Mouse (Mus musculus) layer of hippocampus, postnatal 36 days (tissue): ENCODE data around the gene Eps8l2. TPM values are rescaled to one million over a fixed set of nuclear protein-coding genes. Genes with fewer than 3 reads are reported as not detected.

Experiments
- DNase-seq, 2 experiments: peaks; one replicate each; pipeline ENCODE4 v3.0.0; 2022
- total RNA-seq, 2 experiments: library from RNA; stranded (reverse); gene quantifications; 2 replicates each; pipeline ENCODE4 v1.2.3; 2021

The Eps8l2 gene
- total RNA-seq, 2 experiments from 2014 or later, result 4.6 to 5.8 TPM

DNA sequence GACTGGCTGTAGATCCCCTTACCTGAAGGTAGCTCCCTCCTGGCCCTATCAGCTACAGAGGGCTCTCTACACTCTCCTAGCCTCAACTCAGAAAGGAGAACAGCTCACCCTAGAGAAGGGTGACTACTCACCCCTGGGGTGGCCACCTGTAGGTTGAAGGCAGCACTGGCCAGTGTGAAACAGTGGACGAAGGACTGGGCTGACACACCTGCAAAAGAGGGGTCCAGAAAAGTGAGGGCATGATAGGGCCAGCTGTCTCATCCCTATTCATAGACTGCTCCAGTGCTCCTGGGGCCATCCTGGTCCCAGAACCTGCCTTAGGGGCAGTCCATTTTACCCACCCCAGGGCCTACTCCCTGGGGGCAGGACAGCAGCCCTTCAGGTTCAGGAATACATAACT is 73.0 kb downstream of the Eps8l2 start:
- no peak for DNase-seq

Other genes with a start within 250 kb of the Eps8l2 start
- 1 to 10 TPM; 1.7 to 2.4 TPM for gene Sigirr, start 238.3 kb upstream of the Eps8l2 start, total RNA-seq
- not detected for gene Ano9, start 221.1 kb upstream of the Eps8l2 start, total RNA-seq
- gene Ptdss2, start 216.5 kb upstream of the Eps8l2 start, total RNA-seq, result 10 to 100 TPM; 48.5 to 64.9 TPM
- gene Rnh1, start 166.0 kb upstream of the Eps8l2 start, total RNA-seq, result 10 to 100 TPM; 36.1 to 40.2 TPM
- 100 to 1,000 TPM; 209 to 213 TPM for gene Hras, start 144.9 kb upstream of the Eps8l2 start, total RNA-seq
- gene Lrrc56, start 144.7 kb upstream of the Eps8l2 start, total RNA-seq, result 1 to 10 TPM; 4.5 to 5.9 TPM
- gene Lmntd2, start 124.8 kb upstream of the Eps8l2 start, total RNA-seq, result not detected
- gene Rassf7, start 123.0 kb upstream of the Eps8l2 start, total RNA-seq, result under 1 TPM; 0.73 to 0.82 TPM
- 10 to 100 TPM; 79.9 to 86.9 TPM for gene Phrf1, start 110.1 kb upstream of the Eps8l2 start, total RNA-seq
- 1 to 10 TPM in 1 of 2 experiments, under 1 TPM in 1; 0.51 to 1.2 TPM for gene Irf7, start 72.4 kb upstream of the Eps8l2 start, total RNA-seq
- not detected for gene Cdhr5, start 62.1 kb upstream of the Eps8l2 start, total RNA-seq
- not detected for gene Sct, start 59.7 kb upstream of the Eps8l2 start, total RNA-seq
- gene Drd4, start 46.9 kb upstream of the Eps8l2 start, total RNA-seq, result under 1 TPM in 1 of 2 experiments, not detected in 1; 0.18 TPM
- 10 to 100 TPM; 79.4 to 82.5 TPM for gene Deaf1, start 11.2 kb upstream of the Eps8l2 start, total RNA-seq
- gene Tmem80, start 11.1 kb upstream of the Eps8l2 start, total RNA-seq, result 10 to 100 TPM; 32.4 to 34.3 TPM
- 100 to 1,000 TPM; 119 to 121 TPM for gene Taldo1, start 53.3 kb downstream of the Eps8l2 start, total RNA-seq
- 10 to 100 TPM; 42.2 to 48.4 TPM for gene Gatd1, start 75.3 kb downstream of the Eps8l2 start, total RNA-seq
- gene Cend1, start 90.6 kb downstream of the Eps8l2 start, total RNA-seq, result 100 to 1,000 TPM; 250 to 269 TPM
- gene Slc25a22, start 99.0 kb downstream of the Eps8l2 start, total RNA-seq, result 100 to 1,000 TPM; 319 to 341 TPM
- gene Pidd1, start 105.1 kb downstream of the Eps8l2 start, total RNA-seq, result 1 to 10 TPM in 1 of 2 experiments, under 1 TPM in 1; 0.66 to 1.1 TPM
- 100 to 1,000 TPM; 556 TPM for gene Rplp2, start 108.5 kb downstream of the Eps8l2 start, total RNA-seq
- gene Pnpla2, start 116.3 kb downstream of the Eps8l2 start, total RNA-seq, result 10 to 100 TPM; 17.7 to 27.0 TPM
- gene Cracr2b, start 122.2 kb downstream of the Eps8l2 start, total RNA-seq, result 1 to 10 TPM; 3.9 to 6.0 TPM
- 10 to 100 TPM; 21.4 to 21.5 TPM for gene Cd151, start 128.5 kb downstream of the Eps8l2 start, total RNA-seq
- gene Polr2l, start 136.3 kb downstream of the Eps8l2 start, total RNA-seq, result 10 to 100 TPM; 42.8 to 44.9 TPM
- gene Tspan4, start 136.4 kb downstream of the Eps8l2 start, total RNA-seq, result 10 to 100 TPM; 13.1 to 13.7 TPM
- gene Chid1, start 201.0 kb downstream of the Eps8l2 start, total RNA-seq, result 10 to 100 TPM; 73.0 to 73.3 TPM
- gene Ap2a2, start 223.3 kb downstream of the Eps8l2 start, total RNA-seq, result 100 to 1,000 TPM; 231 to 245 TPM